Comparison of ENCODE assay signal across 12 mouse cellular contexts in genomic region chr5:96859938-96860337, GRCm38 (mm10).
"Had no signal": no experiment of that assay in that cellular context is flagged by ENCODE, and none has a peak within 500 bp of the region (broad histone marks: within the 10 kb centered on the region; RNA-seq: fewer than 3 reads in every experiment).

No protein-coding gene starts in this region.

- H3K4me1 ChIP-seq: limb, embryonic 12.5 days; liver, embryonic 15.5 days; midbrain, embryonic 15.5 days; neural tube, embryonic 12.5 days had no signal

- ATAC-seq: lung, postnatal 0 days; midbrain, embryonic 15.5 days had no signal

- H3K9me3 ChIP-seq: limb, embryonic 12.5 days; liver, embryonic 15.5 days; midbrain, embryonic 15.5 days; neural tube, embryonic 12.5 days had no signal

- DNase-seq: kidney, postnatal 36 days; liver; lung, adult 2 months; lung, postnatal 36 days; thymus, adult 18-20 months; thymus, postnatal 14 days had no signal

- H3K9ac ChIP-seq: limb, embryonic 12.5 days; liver, embryonic 15.5 days; midbrain, embryonic 15.5 days; neural tube, embryonic 12.5 days had no signal

- H3K27me3 ChIP-seq: limb, embryonic 12.5 days; liver, embryonic 15.5 days; midbrain, embryonic 15.5 days; neural tube, embryonic 12.5 days had no signal

- H3K4me3 ChIP-seq: limb, embryonic 12.5 days; liver, embryonic 15.5 days; midbrain, embryonic 15.5 days; neural tube, embryonic 12.5 days had no signal

- H3K4me2 ChIP-seq: limb, embryonic 12.5 days; liver, embryonic 15.5 days; midbrain, embryonic 11.5 days; midbrain, embryonic 15.5 days; neural tube, embryonic 12.5 days had no signal

- H3K27ac ChIP-seq: limb, embryonic 12.5 days; liver, embryonic 15.5 days; midbrain, embryonic 15.5 days; neural tube, embryonic 12.5 days had no signal

- H3K36me3 ChIP-seq: limb, embryonic 12.5 days; liver, embryonic 15.5 days; midbrain, embryonic 15.5 days; neural tube, embryonic 12.5 days had no signal
